ENCODE assay signal across 22 mouse cellular contexts in the genomic region with DNA sequence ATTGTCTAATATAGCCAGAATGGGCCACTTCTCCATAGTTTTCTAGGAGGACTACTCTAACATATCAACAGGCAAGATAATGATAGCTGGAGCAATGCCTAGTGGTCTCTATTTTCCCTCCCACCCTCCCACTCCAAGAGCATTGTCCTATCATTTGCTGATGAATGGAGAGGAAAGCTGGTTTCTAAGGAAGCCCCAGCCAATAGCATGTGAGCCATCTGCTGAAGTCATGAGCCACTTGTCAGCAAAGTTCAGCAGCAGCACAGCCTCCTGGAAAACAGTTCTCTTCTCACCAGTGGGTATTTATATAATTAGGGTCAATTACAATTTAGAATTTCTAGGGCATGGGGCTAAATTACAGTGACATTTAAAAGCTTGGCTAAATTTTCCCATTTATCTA.
DNase-seq lines count a peak whose midpoint lies in the region; ATAC-seq and TF ChIP-seq lines count a peak whose summit lies in the region.
"Had no signal": no experiment of that assay in that cellular context is flagged by ENCODE, and none has a peak within 500 bp of the region (broad histone marks: within the 10 kb centered on the region; RNA-seq: fewer than 3 reads in every experiment).

No protein-coding gene starts in this region.

- TF ChIP-seq POLR2A in brain, embryonic 14.5 days (IDR thresholded peaks at IDR 0.05; ENCODE audit: borderline replicate concordance, extremely low read depth, insufficient read depth, insufficient read length, poor library complexity, severe bottlenecking), result no peak

- no peaks in the 10 kb centered on the region for H3K36me3 ChIP-seq in forebrain, embryonic 14.5 days (ENCODE audit: control insufficient read depth, insufficient read depth, low read length)
- H3K36me3 ChIP-seq in forebrain, embryonic 11.5 days (ENCODE audit: control insufficient read depth, insufficient read depth, low read length), result no peaks in the 10 kb centered on the region
- no peaks in the 10 kb centered on the region for H3K36me3 ChIP-seq in forebrain, postnatal 0 days (ENCODE audit: insufficient read depth)
- no peaks in the 10 kb centered on the region for H3K36me3 ChIP-seq in forebrain, embryonic 15.5 days
- no peaks in the 10 kb centered on the region for H3K36me3 ChIP-seq in hindbrain, embryonic 12.5 days
- H3K36me3 ChIP-seq: embryonic facial prominence, embryonic 13.5 days; embryonic facial prominence, embryonic 15.5 days had no signal

- no peak overlapping the region for H3K27ac ChIP-seq in forebrain, embryonic 14.5 days (ENCODE audit: low read depth, low read length)
- H3K27ac ChIP-seq in forebrain, embryonic 11.5 days (ENCODE audit: low read depth, low read length), result no peak overlapping the region
- no peak overlapping the region for H3K27ac ChIP-seq in forebrain, postnatal 0 days (ENCODE audit: low read depth, low read length)
- no peak overlapping the region for H3K27ac ChIP-seq in forebrain, embryonic 15.5 days (replicated peaks)
- H3K27ac ChIP-seq in hindbrain, embryonic 12.5 days, result no peak overlapping the region
- H3K27ac ChIP-seq: embryonic facial prominence, embryonic 13.5 days; embryonic facial prominence, embryonic 15.5 days had no signal

- peak; percentile 62 for ATAC-seq in forebrain, embryonic 14.5 days
- ATAC-seq in forebrain, embryonic 11.5 days (replicated peaks; ENCODE audit: low FRiP score), result no peak
- ATAC-seq in forebrain, postnatal 0 days, result 0 out of 2 replicates have a peak, but pooled peaks have one; percentile 42
- no peak for ATAC-seq in forebrain, embryonic 15.5 days (replicated peaks)
- ATAC-seq in hindbrain, embryonic 12.5 days (ENCODE audit: low FRiP score), result no peak
- ATAC-seq: activated CD4-positive, CD25-positive, alpha-beta regulatory T cell, adult 4 months; Patski had no signal

- no peak overlapping the region for H3K4me3 ChIP-seq in forebrain, embryonic 14.5 days (ENCODE audit: low read depth, low read length)
- no peak overlapping the region for H3K4me3 ChIP-seq in forebrain, embryonic 11.5 days (ENCODE audit: low read depth, low read length)
- no peak overlapping the region for H3K4me3 ChIP-seq in forebrain, postnatal 0 days (ENCODE audit: low read depth, low read length)
- no peak overlapping the region for H3K4me3 ChIP-seq in forebrain, embryonic 15.5 days
- H3K4me3 ChIP-seq in hindbrain, embryonic 12.5 days, result no peak overlapping the region
- H3K4me3 ChIP-seq: embryonic facial prominence, embryonic 13.5 days; embryonic facial prominence, embryonic 15.5 days; erythroblast, embryonic 14.5 days had no signal

- no peaks in the 10 kb centered on the region for H3K4me1 ChIP-seq in forebrain, embryonic 14.5 days (ENCODE audit: control insufficient read depth, insufficient read depth, low read length)
- no peaks in the 10 kb centered on the region for H3K4me1 ChIP-seq in forebrain, embryonic 11.5 days (replicated peaks; ENCODE audit: control insufficient read depth, insufficient read depth, low read length)
- H3K4me1 ChIP-seq in forebrain, postnatal 0 days (ENCODE audit: insufficient read depth), result no peaks in the 10 kb centered on the region
- H3K4me1 ChIP-seq in forebrain, embryonic 15.5 days, result no peaks in the 10 kb centered on the region
- no peaks in the 10 kb centered on the region for H3K4me1 ChIP-seq in hindbrain, embryonic 12.5 days
- H3K4me1 ChIP-seq: embryonic facial prominence, embryonic 13.5 days; embryonic facial prominence, embryonic 15.5 days had no signal

- H3K9ac ChIP-seq in forebrain, embryonic 14.5 days (ENCODE audit: low read length), result no peak overlapping the region
- H3K9ac ChIP-seq in forebrain, embryonic 11.5 days (ENCODE audit: low read length), result no peak overlapping the region
- no peak overlapping the region for H3K9ac ChIP-seq in forebrain, postnatal 0 days
- H3K9ac ChIP-seq in forebrain, embryonic 15.5 days (replicated peaks), result no peak overlapping the region
- no peak overlapping the region for H3K9ac ChIP-seq in hindbrain, embryonic 12.5 days
- H3K9ac ChIP-seq: embryonic facial prominence, embryonic 13.5 days; embryonic facial prominence, embryonic 15.5 days had no signal

- no peaks in the 10 kb centered on the region for H3K27me3 ChIP-seq in forebrain, embryonic 14.5 days (replicated peaks; ENCODE audit: control insufficient read depth, insufficient read depth, low read length)
- no peaks in the 10 kb centered on the region for H3K27me3 ChIP-seq in forebrain, embryonic 11.5 days (ENCODE audit: control insufficient read depth, insufficient read depth, low read length)
- no peaks in the 10 kb centered on the region for H3K27me3 ChIP-seq in forebrain, postnatal 0 days (ENCODE audit: insufficient read depth, low read length)
- no peaks in the 10 kb centered on the region for H3K27me3 ChIP-seq in forebrain, embryonic 15.5 days
- no peaks in the 10 kb centered on the region for H3K27me3 ChIP-seq in hindbrain, embryonic 12.5 days
- H3K27me3 ChIP-seq: embryonic facial prominence, embryonic 13.5 days; embryonic facial prominence, embryonic 15.5 days; Patski had no signal

- no peak for TF ChIP-seq CTCF in forebrain, postnatal 0 days (IDR thresholded peaks at IDR 0.05; ENCODE audit: low read depth)
- TF ChIP-seq CTCF in brain, embryonic 14.5 days (IDR thresholded peaks at IDR 0.05; ENCODE audit: borderline replicate concordance, extremely low read depth, insufficient read depth, insufficient read length), result no peak

- H3K9me3 ChIP-seq in forebrain, embryonic 14.5 days (replicated peaks; ENCODE audit: control insufficient read depth, low read length), result no peaks in the 10 kb centered on the region
- H3K9me3 ChIP-seq in forebrain, embryonic 11.5 days (ENCODE audit: control insufficient read depth, low read length), result no peaks in the 10 kb centered on the region
- no peaks in the 10 kb centered on the region for H3K9me3 ChIP-seq in forebrain, postnatal 0 days (ENCODE audit: low read length)
- no peaks in the 10 kb centered on the region for H3K9me3 ChIP-seq in forebrain, embryonic 15.5 days
- no peaks in the 10 kb centered on the region for H3K9me3 ChIP-seq in hindbrain, embryonic 12.5 days (replicated peaks)
- H3K9me3 ChIP-seq: embryonic facial prominence, embryonic 13.5 days; embryonic facial prominence, embryonic 15.5 days had no signal

- H3K4me2 ChIP-seq in forebrain, embryonic 14.5 days (ENCODE audit: low read length), result no peak overlapping the region
- no peak overlapping the region for H3K4me2 ChIP-seq in forebrain, embryonic 11.5 days (ENCODE audit: low read depth, low read length, severe bottlenecking)
- H3K4me2 ChIP-seq in forebrain, postnatal 0 days (ENCODE audit: low read depth), result no peak overlapping the region
- no peak overlapping the region for H3K4me2 ChIP-seq in forebrain, embryonic 15.5 days (replicated peaks)
- no peak overlapping the region for H3K4me2 ChIP-seq in hindbrain, embryonic 12.5 days (replicated peaks)
- H3K4me2 ChIP-seq: embryonic facial prominence, embryonic 13.5 days; embryonic facial prominence, embryonic 15.5 days had no signal

- peak; percentile 37 for DNase-seq in forebrain, embryonic 14.5 days (ENCODE audit: low spot score)
- no peak for DNase-seq in forebrain, embryonic 11.5 days (ENCODE audit: low spot score)
- DNase-seq in forebrain, postnatal 0 days, result no peak
- peak; percentile 6 for DNase-seq in MN1 (ENCODE audit: low spot score)
- peak; percentile 61 for DNase-seq in brain, embryonic 14.5 days (ENCODE audit: low read depth)
- DNase-seq: adrenal gland, adult 8-10 months; adrenal gland, postnatal 14 days; adrenal gland, postnatal 36 days; cerebellum, adult 11 months; cerebellum, adult 18-20 months; cerebellum, adult 8-10 months; cerebellum, adult 9-11 months; cerebellum, postnatal 14 days; cerebellum, postnatal 36 days; embryo, embryonic 11 days had no signal

Comparison
In these comparisons a context has a peak if more than half of its experiments do, and no peak if none do; other contexts are left out.
1. ATAC-seq: peak in forebrain, embryonic 14.5 days (single experiment) and forebrain, postnatal 0 days (single experiment); none in forebrain, embryonic 11.5 days (single experiment), forebrain, embryonic 15.5 days (single experiment) and hindbrain, embryonic 12.5 days (single experiment).
2. DNase-seq: peak in forebrain, embryonic 14.5 days (single experiment), MN1 (single experiment) and brain, embryonic 14.5 days (single experiment); none in forebrain, embryonic 11.5 days (single experiment) and forebrain, postnatal 0 days (single experiment).